Mouse (Mus musculus): ENCODE results near the gene Sptlc2. TPM values are rescaled to one million over a fixed set of nuclear protein-coding genes. Genes with fewer than 3 reads are reported as not detected.
"Not testable (repeated sequence)": the region's sequence is repeated elsewhere in the genome, so short reads cannot be mapped to it uniquely, and the experiment has no call there.

Sptlc2 gene
- polyA plus RNA-seq, 1 experiment from 2014 or later, result 73.3 TPM

DNA sequence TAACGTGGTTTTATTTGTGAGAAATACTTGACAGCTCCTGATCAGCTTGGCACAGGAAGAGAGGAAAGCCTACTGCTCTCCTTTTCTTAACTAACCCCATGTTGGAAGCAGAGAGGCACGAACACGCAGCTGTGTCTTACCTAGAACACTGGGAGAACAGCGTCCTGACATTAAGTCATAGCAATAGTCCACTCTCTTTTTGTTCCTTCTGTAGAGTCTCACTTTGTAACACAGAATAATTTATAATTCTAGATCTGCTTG lies 81.6 kb downstream of the Sptlc2 start:
- 66% methylated on average over 4 of the region's 4 CpGs for WGBS
- H3K9me3 ChIP-seq (ENCODE audit: control insufficient read depth, low read length); H3K4me3 ChIP-seq (ENCODE audit: low read depth, low read length); H3K9ac ChIP-seq (ENCODE audit: low read depth, low read length); H3K27ac ChIP-seq (replicated peaks; ENCODE audit: low read depth, low read length); H3K4me1 ChIP-seq (ENCODE audit: control insufficient read depth, insufficient read depth, low read length); H3K4me2 ChIP-seq (ENCODE audit: low read depth, low read length); DNase-seq (ENCODE audit: low spot score); H3K27me3 ChIP-seq (replicated peaks; ENCODE audit: control insufficient read depth, insufficient read depth, low read length): not testable (repeated sequence)
- peaks cover 20% of the 10 kb centered on the region for H3K36me3 ChIP-seq (ENCODE audit: control insufficient read depth, insufficient read depth, low read length)
- peak; percentile 22; the same call in 1 of the 2 replicates for ATAC-seq (ENCODE audit: low read depth)

- WGBS, result 30% methylated on average over 13 of the region's 13 CpGs
- H3K4me1 ChIP-seq (ENCODE audit: control insufficient read depth, insufficient read depth, low read length), result no peaks in the 10 kb centered on the region
- ATAC-seq (ENCODE audit: low read depth) (peak; percentile 26; the same call in 1 of the 2 replicates), DNase-seq (ENCODE audit: low spot score) (peak; percentile 24)
- no peak overlapping the region for H3K27ac ChIP-seq (replicated peaks; ENCODE audit: low read depth, low read length)
- H3K36me3 ChIP-seq (ENCODE audit: control insufficient read depth, insufficient read depth, low read length), result peaks cover 20% of the 10 kb centered on the region
- no peak overlapping the region for H3K4me3 ChIP-seq (ENCODE audit: low read depth, low read length)
- no peaks in the 10 kb centered on the region for H3K9me3 ChIP-seq (ENCODE audit: control insufficient read depth, low read length)
- no peak overlapping the region for H3K4me2 ChIP-seq (ENCODE audit: low read depth, low read length)
- no peaks in the 10 kb centered on the region; the same call in 1 of the 2 replicates for H3K27me3 ChIP-seq (replicated peaks; ENCODE audit: control insufficient read depth, insufficient read depth, low read length)
- H3K9ac ChIP-seq (ENCODE audit: low read depth, low read length), result no peak overlapping the region
Measured at GRCm38 (mm10) chr12:87305767-87306583, 82.2 kb downstream of the Sptlc2 start.

GRCm38 (mm10) chr12:87301189-87301588 lies 87.0 kb downstream of the Sptlc2 start:
- Histone ChIP-seq H3K36me3 (ENCODE audit: control insufficient read depth, insufficient read depth, low read length) (no peaks in the 10 kb centered on the region), H3K4me1 (ENCODE audit: control insufficient read depth, insufficient read depth, low read length) (0 out of 2 replicates have a peak, but pooled peaks cover 4% of the 10 kb centered on the region), H3K27me3 (replicated peaks; ENCODE audit: control insufficient read depth, insufficient read depth, low read length) (peaks cover 20% of the 10 kb centered on the region), H3K9ac (ENCODE audit: low read depth, low read length) (no peak overlapping the region), H3K4me2 (ENCODE audit: low read depth, low read length) (no peak overlapping the region), H3K9me3 (ENCODE audit: control insufficient read depth, low read length) (no peaks in the 10 kb centered on the region), H3K27ac (replicated peaks; ENCODE audit: low read depth, low read length) (no peak overlapping the region), H3K4me3 (ENCODE audit: low read depth, low read length) (no peak overlapping the region)
- WGBS, result 54% methylated on average over 4 of the region's 4 CpGs
- no peak for ATAC-seq (ENCODE audit: low read depth)
- DNase-seq (ENCODE audit: low spot score), result no peak

DNA sequence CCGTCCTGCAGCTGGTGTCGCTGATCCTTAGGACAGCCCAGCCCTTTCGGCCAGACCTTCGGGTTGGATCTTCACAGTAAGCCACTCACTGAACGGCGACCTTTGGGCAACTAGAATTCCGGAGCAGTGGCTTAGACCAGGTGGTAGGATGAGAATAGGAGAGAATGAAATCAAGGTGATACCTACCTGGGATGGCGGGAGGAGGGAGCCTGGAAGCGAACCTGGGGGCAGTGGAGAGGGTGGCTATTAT lies 87.8 kb downstream of the Sptlc2 start:
- no peak overlapping the region for H3K27ac ChIP-seq (replicated peaks; ENCODE audit: low read depth, low read length)

GRCm38 (mm10) chr12:87299657-87300440 lies 88.3 kb downstream of the Sptlc2 start, which contains the start of gene Ism2:
TSS of gene Ism2 (minus strand) at chr12:87299705.
- Histone ChIP-seq H3K4me2 (ENCODE audit: low read depth, low read length) (peak within 1 kb of the TSS; percentile 99), H3K9ac (ENCODE audit: low read depth, low read length) (peak within 1 kb of the TSS; percentile 77), H3K4me1 (ENCODE audit: control insufficient read depth, insufficient read depth, low read length) (0 out of 2 replicates have a peak, but pooled peaks cover 4% of the 10 kb centered on the region), H3K27ac (replicated peaks; ENCODE audit: low read depth, low read length) (no peak within 1 kb of the TSS), H3K36me3 (ENCODE audit: control insufficient read depth, insufficient read depth, low read length) (no peaks in the 10 kb centered on the region), H3K4me3 (ENCODE audit: low read depth, low read length) (peak within 1 kb of the TSS; percentile 79), H3K9me3 (ENCODE audit: control insufficient read depth, low read length) (no peaks in the 10 kb centered on the region), H3K27me3 (replicated peaks; ENCODE audit: control insufficient read depth, insufficient read depth, low read length) (peaks cover 20% of the 10 kb centered on the region)
- DNase-seq (ENCODE audit: low spot score), result peak; percentile 35
- peak; percentile 81 for ATAC-seq (ENCODE audit: low read depth)
- 2% methylated on average over 24 of the region's 86 CpGs for WGBS

More for the DNA sequence above, 87.8 kb downstream of the Sptlc2 start:
- peak overlapping the region; percentile 99 for H3K4me2 ChIP-seq (ENCODE audit: low read depth, low read length)
- H3K9ac ChIP-seq (ENCODE audit: low read depth, low read length), result peak overlapping the region; percentile 77
- no peaks in the 10 kb centered on the region for H3K9me3 ChIP-seq (ENCODE audit: control insufficient read depth, low read length)
- WGBS, result 2% methylated on average over 9 of the region's 9 CpGs
- 0 out of 2 replicates have a peak, but pooled peaks cover 4% of the 10 kb centered on the region for H3K4me1 ChIP-seq (ENCODE audit: control insufficient read depth, insufficient read depth, low read length)
- H3K27me3 ChIP-seq (replicated peaks; ENCODE audit: control insufficient read depth, insufficient read depth, low read length), result peaks cover 20% of the 10 kb centered on the region
- no peaks in the 10 kb centered on the region for H3K36me3 ChIP-seq (ENCODE audit: control insufficient read depth, insufficient read depth, low read length)
- no peak for ATAC-seq (ENCODE audit: low read depth)
- no peak for DNase-seq (ENCODE audit: low spot score)
- H3K4me3 ChIP-seq (ENCODE audit: low read depth, low read length), result peak overlapping the region; percentile 79

DNA sequence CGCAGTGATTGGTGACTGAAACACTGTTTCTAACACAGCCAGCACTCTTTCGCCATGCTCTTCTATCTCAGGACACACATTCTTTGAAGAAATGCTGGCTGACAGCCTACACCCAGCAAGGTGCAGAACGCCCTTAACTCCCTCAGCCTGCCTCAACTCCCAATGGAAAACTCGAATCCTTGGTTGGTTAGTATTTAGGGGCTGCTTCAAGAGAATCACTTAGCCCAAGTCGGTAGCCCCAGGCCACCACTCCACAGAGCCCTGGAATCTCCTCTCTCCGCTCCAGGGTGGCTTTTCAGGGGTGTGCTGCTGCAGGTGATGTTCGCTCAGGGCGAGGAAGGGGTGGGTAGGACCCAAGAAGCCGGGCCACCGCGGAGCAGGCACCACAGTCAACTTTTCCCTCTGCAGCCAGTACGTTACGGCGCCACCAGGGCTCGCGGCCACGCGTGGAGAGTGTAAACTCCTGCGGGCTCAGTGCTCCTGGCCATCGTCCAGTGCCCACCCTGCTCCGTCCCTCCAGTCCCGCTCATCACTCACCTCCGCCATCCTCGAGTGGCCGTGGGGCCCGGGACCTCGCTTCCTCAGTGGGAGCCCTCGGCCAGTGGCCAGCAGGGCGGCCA lies 89.0 kb downstream of the Sptlc2 start:
- ATAC-seq (ENCODE audit: low read depth) (no peak), DNase-seq (ENCODE audit: low spot score) (no peak)
- peak overlapping the region; percentile 99 for H3K4me2 ChIP-seq (ENCODE audit: low read depth, low read length)

GRCm38 (mm10) chr12:87293934-87294333 lies 94.2 kb downstream of the Sptlc2 start:
- no peak overlapping the region for H3K4me3 ChIP-seq (ENCODE audit: low read depth, low read length)
- no peak overlapping the region for H3K9ac ChIP-seq (ENCODE audit: low read depth, low read length)
- H3K9me3 ChIP-seq (ENCODE audit: control insufficient read depth, low read length), result no peaks in the 10 kb centered on the region
- WGBS, result 59% methylated on average over 6 of the region's 6 CpGs
- DNase-seq (ENCODE audit: low spot score), result no peak
- H3K36me3 ChIP-seq (ENCODE audit: control insufficient read depth, insufficient read depth, low read length), result no peaks in the 10 kb centered on the region
- H3K27ac ChIP-seq (replicated peaks; ENCODE audit: low read depth, low read length), result no peak overlapping the region
- ATAC-seq (ENCODE audit: low read depth), result no peak
- peaks cover 5% of the 10 kb centered on the region; the same call in 1 of the 2 replicates for H3K27me3 ChIP-seq (replicated peaks; ENCODE audit: control insufficient read depth, insufficient read depth, low read length)
- no peaks in the 10 kb centered on the region for H3K4me1 ChIP-seq (ENCODE audit: control insufficient read depth, insufficient read depth, low read length)
- H3K4me2 ChIP-seq (ENCODE audit: low read depth, low read length), result no peak overlapping the region

More for the DNA sequence above, 89.0 kb downstream of the Sptlc2 start:
- Histone ChIP-seq H3K36me3 (ENCODE audit: control insufficient read depth, insufficient read depth, low read length) (no peaks in the 10 kb centered on the region), H3K27me3 (replicated peaks; ENCODE audit: control insufficient read depth, insufficient read depth, low read length) (peaks cover 20% of the 10 kb centered on the region), H3K27ac (replicated peaks; ENCODE audit: low read depth, low read length) (no peak overlapping the region), H3K4me3 (ENCODE audit: low read depth, low read length) (peak overlapping the region; percentile 79), H3K4me1 (ENCODE audit: control insufficient read depth, insufficient read depth, low read length) (0 out of 2 replicates have a peak, but pooled peaks cover 4% of the 10 kb centered on the region), H3K9ac (ENCODE audit: low read depth, low read length) (peak overlapping the region; percentile 77), H3K9me3 (ENCODE audit: control insufficient read depth, low read length) (no peaks in the 10 kb centered on the region)
- WGBS, result 22% methylated on average over 10 of the region's 29 CpGs

DNA sequence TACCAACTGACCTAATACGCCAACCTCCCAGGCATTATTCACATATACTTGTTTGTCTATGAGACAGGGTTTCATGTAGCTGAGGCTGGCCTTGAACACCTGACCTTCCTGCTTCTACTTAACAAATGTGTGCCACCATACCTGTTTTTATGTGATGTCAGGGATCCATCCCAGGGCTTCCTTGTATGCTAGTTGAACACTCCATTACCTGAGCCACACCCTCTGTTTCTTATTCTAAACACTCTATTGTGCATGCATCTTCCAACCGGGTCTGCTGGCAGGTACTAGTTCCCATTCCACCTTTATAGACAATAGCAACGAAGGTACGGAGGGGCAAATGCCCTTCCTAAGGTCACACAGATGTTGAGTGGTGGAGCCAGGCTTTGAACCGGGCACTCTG lies 99.1 kb downstream of the Sptlc2 start:
- 92% methylated on average over 5 of the region's 5 CpGs for WGBS
- Histone ChIP-seq H3K9ac (ENCODE audit: low read depth, low read length) (no peak overlapping the region), H3K27ac (replicated peaks; ENCODE audit: low read depth, low read length) (no peak overlapping the region), H3K4me2 (ENCODE audit: low read depth, low read length) (no peak overlapping the region), H3K4me1 (ENCODE audit: control insufficient read depth, insufficient read depth, low read length) (no peaks in the 10 kb centered on the region), H3K4me3 (ENCODE audit: low read depth, low read length) (no peak overlapping the region), H3K9me3 (ENCODE audit: control insufficient read depth, low read length) (no peaks in the 10 kb centered on the region), H3K36me3 (ENCODE audit: control insufficient read depth, insufficient read depth, low read length) (no peaks in the 10 kb centered on the region), H3K27me3 (replicated peaks; ENCODE audit: control insufficient read depth, insufficient read depth, low read length) (no peaks in the 10 kb centered on the region)
- DNase-seq (ENCODE audit: low spot score), result no peak
- no peak for ATAC-seq (ENCODE audit: low read depth)
